Mouse (Mus musculus): ENCODE results near the gene M1ap. TPM values are rescaled to one million over a fixed set of nuclear protein-coding genes. Genes with fewer than 3 reads are reported as not detected.

Gene M1ap
- polyA plus RNA-seq, 1 experiment = 2.4 TPM

DNA sequence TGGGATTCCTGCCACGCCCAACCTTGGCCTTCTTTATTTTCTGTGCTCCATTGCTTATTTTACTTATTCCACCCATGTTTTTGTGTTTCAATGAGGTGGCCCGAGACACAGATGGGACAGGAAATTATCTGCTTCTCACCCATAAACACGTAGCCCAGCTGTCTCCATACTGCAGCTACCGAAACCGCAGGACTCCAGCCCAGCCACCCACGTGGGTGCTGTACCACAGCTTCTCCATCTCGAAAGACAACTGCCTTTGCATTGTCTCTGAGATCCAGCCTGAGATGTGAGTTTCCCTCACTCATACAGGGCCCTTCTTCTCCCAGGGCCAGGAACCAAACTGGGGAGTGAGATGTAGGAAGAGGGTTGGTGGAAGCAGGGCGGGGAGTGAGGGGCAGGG, 119.3 kb downstream of the M1ap start:
- TF ChIP-seq MYOD1 (IDR thresholded peaks at IDR 0.05; ENCODE audit: control insufficient read depth, insufficient read length, low read depth) (no peak), MAX (IDR thresholded peaks at IDR 0.05) (no peak), MYOG (IDR thresholded peaks at IDR 0.05; ENCODE audit: control insufficient read depth, extremely low read depth, insufficient read length) (no peak), FOSL1 (IDR thresholded peaks at IDR 0.05; ENCODE audit: insufficient read depth, low read length, poor library complexity, severe bottlenecking) (no peak)
- Histone ChIP-seq H3K79me2 (ENCODE audit: control insufficient read depth, insufficient read depth) (no peaks in the 10 kb centered on the region), H3K36me3 (ENCODE audit: control insufficient read depth, insufficient read depth) (no peaks in the 10 kb centered on the region), H3K79me3 (ENCODE audit: low read depth) (no peaks in the 10 kb centered on the region), H3K27me3 (ENCODE audit: control insufficient read depth, insufficient read depth, insufficient read length) (peaks cover 72% of the 10 kb centered on the region), H3ac (ENCODE audit: control insufficient read depth, insufficient read length, low read depth) (no peak overlapping the region), H3K4me3 (ENCODE audit: insufficient read depth, poor library complexity, severe bottlenecking) (no peak overlapping the region)

- TF ChIP-seq USF1 (IDR thresholded peaks at IDR 0.05; ENCODE audit: low read depth) (no peak), CTCF (IDR thresholded peaks at IDR 0.05; ENCODE audit: control insufficient read depth, insufficient read depth, insufficient read length) (no peak), MAX (IDR thresholded peaks at IDR 0.05) (no peak), MYOG (IDR thresholded peaks at IDR 0.05; ENCODE audit: control insufficient read depth, extremely low read depth, insufficient read length) (no peak), FOSL1 (IDR thresholded peaks at IDR 0.05; ENCODE audit: insufficient read depth, low read length, poor library complexity, severe bottlenecking) (no peak), MYOD1 (IDR thresholded peaks at IDR 0.05; ENCODE audit: control insufficient read depth, insufficient read length, low read depth) (no peak), CEBPB (IDR thresholded peaks at IDR 0.05; ENCODE audit: low read depth) (no peak)
- no peak overlapping the region for H3ac ChIP-seq (ENCODE audit: control insufficient read depth, insufficient read length, low read depth)
- no peaks in the 10 kb centered on the region for H3K36me3 ChIP-seq (ENCODE audit: control insufficient read depth, insufficient read depth)
- no peaks in the 10 kb centered on the region for H3K79me2 ChIP-seq (ENCODE audit: control insufficient read depth, insufficient read depth)
- H3K27me3 ChIP-seq (ENCODE audit: control insufficient read depth, insufficient read depth, insufficient read length) = peaks cover 76% of the 10 kb centered on the region
- H3K4me3 ChIP-seq (ENCODE audit: insufficient read depth, poor library complexity, severe bottlenecking) = no peak overlapping the region
- H3K79me3 ChIP-seq (ENCODE audit: low read depth) = no peaks in the 10 kb centered on the region
These were observed 119.7 kb downstream of the M1ap start for GRCm38 (mm10) chr6:83066441-83066840.

DNA sequence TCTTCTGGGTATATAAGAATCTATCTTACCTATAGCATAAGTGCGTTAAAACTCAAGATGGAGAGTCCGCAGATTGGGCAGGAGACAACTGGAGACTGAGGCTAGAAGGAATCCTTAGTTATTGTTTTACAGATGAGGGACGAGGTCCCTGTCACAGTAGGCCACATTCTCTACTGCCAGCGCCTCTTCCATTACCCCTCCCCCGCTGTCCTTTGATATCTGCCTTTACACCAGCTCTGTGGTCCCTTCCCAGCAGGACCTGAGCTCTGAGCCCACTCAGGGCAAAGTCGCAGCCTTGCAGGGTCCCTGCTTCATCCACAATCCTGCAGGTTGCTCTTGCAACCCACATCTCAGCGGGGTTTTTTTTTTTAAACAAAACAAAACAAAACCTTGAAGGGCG, 121.5 kb downstream of the M1ap start:
- Histone ChIP-seq H3ac (ENCODE audit: control insufficient read depth, insufficient read length, low read depth) (no peak overlapping the region), H3K36me3 (ENCODE audit: control insufficient read depth, insufficient read depth) (no peaks in the 10 kb centered on the region), H3K79me3 (ENCODE audit: low read depth) (no peaks in the 10 kb centered on the region), H3K27me3 (ENCODE audit: control insufficient read depth, insufficient read depth, insufficient read length) (peaks cover 82% of the 10 kb centered on the region), H3K79me2 (ENCODE audit: control insufficient read depth, insufficient read depth) (no peaks in the 10 kb centered on the region), H3K4me3 (ENCODE audit: insufficient read depth, poor library complexity, severe bottlenecking) (no peak overlapping the region)
- no peak for TF ChIP-seq CTCF (IDR thresholded peaks at IDR 0.05; ENCODE audit: control insufficient read depth, insufficient read depth, insufficient read length)
- TF ChIP-seq CEBPB (IDR thresholded peaks at IDR 0.05; ENCODE audit: low read depth) = no peak
- TF ChIP-seq MYOD1 (IDR thresholded peaks at IDR 0.05; ENCODE audit: control insufficient read depth, insufficient read length, low read depth) = no peak
- TF ChIP-seq MYOG (IDR thresholded peaks at IDR 0.05; ENCODE audit: control insufficient read depth, extremely low read depth, insufficient read length) = no peak
- TF ChIP-seq MAX (IDR thresholded peaks at IDR 0.05) = no peak
- TF ChIP-seq FOSL1 (IDR thresholded peaks at IDR 0.05; ENCODE audit: insufficient read depth, low read length, poor library complexity, severe bottlenecking) = no peak
- TF ChIP-seq USF1 (IDR thresholded peaks at IDR 0.05; ENCODE audit: low read depth) = no peak

GRCm38 (mm10) chr6:83068706-83069487, 122.2 kb downstream of the M1ap start:
- H3K4me3 ChIP-seq (ENCODE audit: insufficient read depth, poor library complexity, severe bottlenecking) = no peak overlapping the region
- peak overlapping the region; percentile 18 for H3ac ChIP-seq (ENCODE audit: control insufficient read depth, insufficient read length, low read depth)
- H3K79me2 ChIP-seq (ENCODE audit: control insufficient read depth, insufficient read depth) = no peaks in the 10 kb centered on the region
- no peaks in the 10 kb centered on the region for H3K36me3 ChIP-seq (ENCODE audit: control insufficient read depth, insufficient read depth)
- TF ChIP-seq MYOG (IDR thresholded peaks at IDR 0.05; ENCODE audit: control insufficient read depth, extremely low read depth, insufficient read length) (no peak), USF1 (IDR thresholded peaks at IDR 0.05; ENCODE audit: low read depth) (no peak), MYOD1 (IDR thresholded peaks at IDR 0.05; ENCODE audit: control insufficient read depth, insufficient read length, low read depth) (no peak), MAX (IDR thresholded peaks at IDR 0.05) (no peak), CEBPB (IDR thresholded peaks at IDR 0.05; ENCODE audit: low read depth) (no peak), FOSL1 (IDR thresholded peaks at IDR 0.05; ENCODE audit: insufficient read depth, low read length, poor library complexity, severe bottlenecking) (no peak), CTCF (IDR thresholded peaks at IDR 0.05; ENCODE audit: control insufficient read depth, insufficient read depth, insufficient read length) (no peak)
- no peaks in the 10 kb centered on the region for H3K79me3 ChIP-seq (ENCODE audit: low read depth)
- peaks cover 75% of the 10 kb centered on the region for H3K27me3 ChIP-seq (ENCODE audit: control insufficient read depth, insufficient read depth, insufficient read length)

GRCm38 (mm10) chr6:83069488-83070246, 123.0 kb downstream of the M1ap start:
- H3K4me3 ChIP-seq (ENCODE audit: insufficient read depth, poor library complexity, severe bottlenecking) = no peak overlapping the region
- H3K36me3 ChIP-seq (ENCODE audit: control insufficient read depth, insufficient read depth) = no peaks in the 10 kb centered on the region
- peaks cover 68% of the 10 kb centered on the region for H3K27me3 ChIP-seq (ENCODE audit: control insufficient read depth, insufficient read depth, insufficient read length)

More at GRCm38 (mm10) chr6:83069488-83070246, 123.0 kb downstream of the M1ap start:
- Histone ChIP-seq H3K79me2 (ENCODE audit: control insufficient read depth, insufficient read depth) (no peaks in the 10 kb centered on the region), H3K79me3 (ENCODE audit: low read depth) (no peaks in the 10 kb centered on the region), H3ac (ENCODE audit: control insufficient read depth, insufficient read length, low read depth) (no peak overlapping the region)
- no peak for TF ChIP-seq CEBPB (IDR thresholded peaks at IDR 0.05; ENCODE audit: low read depth)
- TF ChIP-seq MYOG (IDR thresholded peaks at IDR 0.05; ENCODE audit: control insufficient read depth, extremely low read depth, insufficient read length) = no peak
- TF ChIP-seq MAX (IDR thresholded peaks at IDR 0.05) = no peak
- TF ChIP-seq FOSL1 (IDR thresholded peaks at IDR 0.05; ENCODE audit: insufficient read depth, low read length, poor library complexity, severe bottlenecking) = no peak
- no peak for TF ChIP-seq CTCF (IDR thresholded peaks at IDR 0.05; ENCODE audit: control insufficient read depth, insufficient read depth, insufficient read length)
- TF ChIP-seq MYOD1 (IDR thresholded peaks at IDR 0.05; ENCODE audit: control insufficient read depth, insufficient read length, low read depth) = no peak
- TF ChIP-seq USF1 (IDR thresholded peaks at IDR 0.05; ENCODE audit: low read depth) = no peak

All from C2C12 (cell line).